Mouse (Mus musculus): Measurements from ENCODE around the gene Serbp1. TPM values are rescaled to one million over a fixed set of nuclear protein-coding genes. Genes with fewer than 3 reads are reported as not detected.

Gene Serbp1
- total and polyA plus RNA-seq, 3 experiments = 1,043 to 1,809 (median 1,049) TPM

- no peaks in the 10 kb centered on the region for H3K79me2 ChIP-seq (ENCODE audit: control insufficient read depth, insufficient read depth, low read length, poor library complexity)
- no peak overlapping the region for H3K4me3 ChIP-seq (ENCODE audit: control insufficient read depth in 1 of 2, insufficient read depth in 1 of 2, low read depth in 2 of 2, low read length in 2 of 2)
- DNase-seq (ENCODE audit: low read depth, low spot score) = no peak
- H3K9ac ChIP-seq (ENCODE audit: control insufficient read depth, low read depth, low read length, poor library complexity, severe bottlenecking) = no peak overlapping the region
- H3K27me3 ChIP-seq (ENCODE audit: control insufficient read depth in 1 of 2, insufficient read depth in 2 of 2, low read length in 2 of 2) = peaks cover 0 to 7% of the 10 kb centered on the region in 2 experiments; a peak in 3 of 4 replicates
- TF ChIP-seq MYB (IDR thresholded peaks at IDR 0.05; ENCODE audit: low read depth, low read length) = no peak
- TF ChIP-seq CHD1 (IDR thresholded peaks at IDR 0.05; ENCODE audit: low read depth, low read length) = no peak
- TF ChIP-seq POLR2AphosphoS5 (IDR thresholded peaks at IDR 0.05; ENCODE audit: borderline replicate concordance, low read depth, low read length) = no peak
- TF ChIP-seq USF1 (IDR thresholded peaks at IDR 0.05; ENCODE audit: low read depth, low read length) = no peak
- TF ChIP-seq POLR2A (IDR thresholded peaks at IDR 0.05; ENCODE audit: control insufficient read depth in 1 of 2, insufficient read depth in 1 of 2, low read depth in 1 of 2, low read length in 2 of 2, poor library complexity in 1 of 2) = no peak
- no peak for TF ChIP-seq TBP (IDR thresholded peaks at IDR 0.05; ENCODE audit: low read depth, low read length)
- no peak for TF ChIP-seq CTCF (IDR thresholded peaks at IDR 0.05 in 2 of 3, conservative IDR thresholded peaks at IDR 0.05 in 1 of 3; ENCODE audit: control insufficient read depth in 1 of 3, insufficient read depth in 1 of 3, low read depth in 2 of 3, low read length in 3 of 3, poor library complexity in 1 of 3, severe bottlenecking in 1 of 3)
- no peak overlapping the region for H3K27ac ChIP-seq (ENCODE audit: control insufficient read depth, low read depth, low read length)
- no peaks in the 10 kb centered on the region for H3K9me3 ChIP-seq (replicated peaks; ENCODE audit: insufficient read depth, low read length)
- no peaks in the 10 kb centered on the region for H3K4me1 ChIP-seq (ENCODE audit: control insufficient read depth in 1 of 2, insufficient read depth in 2 of 2, low read length in 2 of 2)
- H3K36me3 ChIP-seq (ENCODE audit: control insufficient read depth in 1 of 2, insufficient read depth in 2 of 2, low read length in 2 of 2) = no peaks in the 10 kb centered on the region
Measured at GRCm38 (mm10) chr6:67244451-67244850, 6.5 kb downstream of the Serbp1 start.

- no peak for TF ChIP-seq RCOR1 (IDR thresholded peaks at IDR 0.05; ENCODE audit: low read depth, low read length)
- TF ChIP-seq ETS1 (IDR thresholded peaks at IDR 0.05; ENCODE audit: low read depth, low read length) = no peak
- no peak for TF ChIP-seq GABPA (IDR thresholded peaks at IDR 0.05; ENCODE audit: low read depth, low read length)
- TF ChIP-seq E2F4 (IDR thresholded peaks at IDR 0.05; ENCODE audit: borderline replicate concordance, low read depth, low read length) = no peak
- TF ChIP-seq GATA1 (IDR thresholded peaks at IDR 0.05; ENCODE audit: low read depth, low read length) = no peak
- no peak for TF ChIP-seq CTCF (IDR thresholded peaks at IDR 0.05 in 2 of 3, conservative IDR thresholded peaks at IDR 0.05 in 1 of 3; ENCODE audit: control insufficient read depth in 1 of 3, insufficient read depth in 1 of 3, low read depth in 2 of 3, low read length in 3 of 3, poor library complexity in 1 of 3, severe bottlenecking in 1 of 3)
- TF ChIP-seq TAL1 (IDR thresholded peaks at IDR 0.05; ENCODE audit: low read length) = no peak
- TF ChIP-seq POLR2A (IDR thresholded peaks at IDR 0.05; ENCODE audit: control insufficient read depth in 1 of 2, insufficient read depth in 1 of 2, low read depth in 1 of 2, low read length in 2 of 2, poor library complexity in 1 of 2) = no peak
- TF ChIP-seq SIN3A (IDR thresholded peaks at IDR 0.05; ENCODE audit: low read length) = no peak
- no peak for TF ChIP-seq TBP (IDR thresholded peaks at IDR 0.05; ENCODE audit: low read depth, low read length)
- TF ChIP-seq ZNF384 (IDR thresholded peaks at IDR 0.05; ENCODE audit: low read depth, low read length) = no peak
- TF ChIP-seq MAFK (IDR thresholded peaks at IDR 0.05; ENCODE audit: borderline replicate concordance, low read depth, low read length) = no peak
- no peak for TF ChIP-seq NRF1 (IDR thresholded peaks at IDR 0.05; ENCODE audit: insufficient read depth, low read depth, low read length, poor library complexity, severe bottlenecking)
- no peak for TF ChIP-seq RAD21 (IDR thresholded peaks at IDR 0.05; ENCODE audit: low read depth, low read length)
- no peak for TF ChIP-seq CHD1 (IDR thresholded peaks at IDR 0.05; ENCODE audit: low read depth, low read length)
- no peak for TF ChIP-seq ZMIZ1 (IDR thresholded peaks at IDR 0.05; ENCODE audit: low read depth, low read length)
- TF ChIP-seq MYB (IDR thresholded peaks at IDR 0.05; ENCODE audit: low read depth, low read length) = no peak
- no peak for TF ChIP-seq ELF1 (IDR thresholded peaks at IDR 0.05; ENCODE audit: low read depth, low read length)
- Histone ChIP-seq H3K36me3 (ENCODE audit: control insufficient read depth in 1 of 2, insufficient read depth in 2 of 2, low read length in 2 of 2) (no peaks in the 10 kb centered on the region), H3K27me3 (ENCODE audit: control insufficient read depth in 1 of 2, insufficient read depth in 2 of 2, low read length in 2 of 2) (peaks cover 6 to 12% of the 10 kb centered on the region in 2 experiments), H3K79me2 (ENCODE audit: control insufficient read depth, insufficient read depth, low read length, poor library complexity) (no peaks in the 10 kb centered on the region), H3K27ac (ENCODE audit: control insufficient read depth, low read depth, low read length) (no peak overlapping the region), H3K4me1 (ENCODE audit: control insufficient read depth in 1 of 2, insufficient read depth in 2 of 2, low read length in 2 of 2) (no peaks in the 10 kb centered on the region), H3K9ac (ENCODE audit: control insufficient read depth, low read depth, low read length, poor library complexity, severe bottlenecking) (no peak overlapping the region), H3K4me3 (ENCODE audit: control insufficient read depth in 1 of 2, insufficient read depth in 1 of 2, low read depth in 2 of 2, low read length in 2 of 2) (no peak overlapping the region), H3K9me3 (replicated peaks; ENCODE audit: insufficient read depth, low read length) (no peaks in the 10 kb centered on the region)
- no peak for DNase-seq (ENCODE audit: low read depth, low spot score)
Measured at GRCm38 (mm10) chr6:67251095-67251494, 13.1 kb downstream of the Serbp1 start.

Measured in MEL (cell line).